Mouse (Mus musculus) C2C12 (cell line): ENCODE results near the gene Rbpj.

ENCODE experiments used
- CTCF ChIP-seq: IDR thresholded peaks from one replicate; pipeline ENCODE4 v1.5.1; 2011; ENCODE audit not compliant: control insufficient read depth, insufficient read depth, insufficient read length
- FOSL1 ChIP-seq: IDR thresholded peaks from one replicate; pipeline ENCODE4 v1.8.0; 2011; ENCODE audit warnings: mild to moderate bottlenecking, low read length; ENCODE audit not compliant: poor library complexity, insufficient read depth, severe bottlenecking
- MAX ChIP-seq: IDR thresholded peaks from one replicate; pipeline ENCODE4 v1.6.1; 2011; ENCODE audit warnings: mild to moderate bottlenecking, control low read depth
- MYOD1 ChIP-seq: IDR thresholded peaks from one replicate; pipeline ENCODE4 v1.6.1; 2011; ENCODE audit warnings: low read depth; ENCODE audit not compliant: control insufficient read depth, insufficient read length
- USF1 ChIP-seq: IDR thresholded peaks from one replicate; pipeline ENCODE4 v1.6.1; 2011; ENCODE audit warnings: low read depth, mild to moderate bottlenecking, control low read depth, moderate library complexity

DNA sequence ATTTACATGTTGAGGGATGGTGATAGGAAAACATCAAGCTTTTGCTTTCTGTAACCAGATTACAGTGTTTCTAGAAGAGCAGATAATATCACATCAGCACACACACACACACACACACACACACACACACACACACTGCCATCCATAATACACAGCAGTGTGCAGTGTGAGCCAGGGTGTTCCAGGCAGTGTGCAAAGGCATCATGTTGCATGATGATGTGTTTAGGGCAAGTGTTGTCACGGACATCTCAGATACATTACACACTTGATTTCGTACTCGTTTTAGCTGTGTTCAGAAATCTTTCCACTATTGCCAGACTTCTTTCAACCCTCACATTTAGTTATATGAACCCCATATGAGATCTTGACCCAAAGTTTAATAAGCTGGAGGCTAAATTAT is 33.6 kb downstream of the Rbpj start:
- TF ChIP-seq CTCF, result no peak
- TF ChIP-seq USF1, result no peak
- no peak for TF ChIP-seq MYOD1
- no peak for TF ChIP-seq MAX
- no peak for TF ChIP-seq FOSL1
